Mouse (Mus musculus) embryo, embryonic 11.5 days (tissue): ENCODE data around the gene Ube2g2.
"Not testable (repeated sequence)": the region's sequence is repeated elsewhere in the genome, so short reads cannot be mapped to it uniquely, and the experiment has no call there.

Experiments used
- DNase-seq: peaks from one replicate; pipeline ENCODE4 v3.0.0-alpha.2; 2012; ENCODE audit warnings: low read depth, low spot score

The Ube2g2 gene

DNA sequence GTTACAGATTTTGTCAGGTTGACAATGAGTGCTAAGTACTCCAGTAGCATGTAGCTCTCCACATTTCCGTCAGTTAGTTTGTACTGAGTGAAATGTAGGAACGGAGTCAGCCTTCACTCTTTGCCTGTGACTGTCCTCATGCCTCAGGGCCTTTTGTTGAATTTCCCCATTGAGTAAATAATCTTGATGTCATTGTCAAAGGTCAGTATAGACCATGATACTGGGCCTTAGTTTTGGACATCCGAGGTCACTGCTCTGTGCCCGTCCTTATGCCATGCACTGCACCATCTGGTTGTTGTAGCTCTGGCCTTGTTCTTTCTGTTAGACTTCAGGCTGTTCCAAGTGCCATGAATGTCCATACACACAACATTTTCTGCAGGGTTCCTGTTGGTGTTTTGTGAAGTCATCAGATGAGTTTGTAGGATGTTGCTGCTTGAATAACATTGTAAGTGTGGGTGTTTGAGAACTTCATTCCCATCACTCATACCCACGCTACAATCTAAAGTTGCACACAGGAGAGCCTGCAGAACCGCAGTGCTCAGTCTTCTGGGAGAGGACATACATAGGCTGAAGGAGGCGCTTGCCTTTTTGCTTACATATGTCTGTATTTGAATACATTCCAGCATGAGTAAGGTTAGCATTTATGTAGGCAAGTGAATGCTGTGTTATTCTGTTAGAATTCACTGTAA, 14.3 kb downstream of the Ube2g2 start:
- DNase-seq, result no peak

GRCm38 (mm10) chr10:77638956-77639355, 16.9 kb downstream of the Ube2g2 start:
- no peak for DNase-seq

DNA sequence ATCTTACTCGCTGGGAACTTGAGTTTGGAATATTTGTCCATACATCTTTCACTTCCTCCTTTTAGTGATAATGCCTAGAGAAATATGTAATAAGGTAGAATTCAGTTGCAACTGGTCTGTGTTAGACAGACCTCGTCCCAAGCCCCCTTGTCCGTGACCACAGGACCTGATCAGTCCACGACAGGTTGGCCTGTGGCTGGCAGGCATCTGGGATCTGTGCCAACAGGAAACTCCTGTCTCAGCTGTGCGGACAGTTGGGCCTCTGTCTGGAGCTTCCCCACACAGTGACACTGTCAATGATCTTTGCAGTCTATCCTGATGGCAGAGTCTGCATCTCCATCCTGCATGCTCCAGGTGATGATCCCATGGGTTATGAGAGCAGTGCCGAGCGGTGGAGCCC, 21.1 kb downstream of the Ube2g2 start:
- DNase-seq, result no peak

DNA sequence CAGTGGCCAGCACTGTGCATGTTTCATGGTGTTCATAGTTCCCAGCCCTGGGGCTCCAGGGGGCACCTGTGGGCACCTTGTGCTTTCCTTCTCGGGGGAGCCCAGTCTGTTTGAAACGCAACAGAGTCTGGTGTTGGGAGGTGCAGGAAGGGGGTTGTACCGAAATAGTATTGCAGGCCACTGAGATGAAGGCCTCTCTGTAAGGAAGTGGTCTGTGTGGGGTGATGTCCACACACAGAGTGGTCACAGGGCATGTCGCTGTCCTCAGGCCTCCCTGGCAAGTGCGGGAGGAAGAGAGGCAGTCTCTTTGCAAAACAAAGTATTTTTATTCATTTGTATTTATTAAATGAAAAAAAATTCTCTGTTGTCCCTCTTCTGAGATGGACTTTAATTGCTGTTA, 23.5 kb downstream of the Ube2g2 start:
- no peak for DNase-seq

DNA sequence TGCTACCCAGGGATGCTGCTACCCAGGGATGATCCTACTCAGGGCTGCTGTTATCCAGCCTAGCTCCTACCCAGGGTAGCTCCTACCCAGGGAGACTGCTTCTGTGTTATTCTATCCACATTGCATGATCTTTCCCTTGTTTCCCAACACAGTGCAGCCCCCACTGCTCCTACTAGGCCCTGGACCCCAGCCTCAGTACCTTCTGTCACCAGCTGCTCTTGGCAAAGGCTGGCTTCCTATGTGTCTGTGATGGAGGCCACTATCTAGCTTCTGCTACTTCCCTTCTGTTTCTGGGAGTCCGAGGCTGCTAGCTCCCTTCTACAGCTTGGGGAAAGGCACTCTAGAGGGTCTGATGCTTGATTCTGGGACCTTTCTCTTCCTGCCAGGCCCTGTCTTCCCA, 25.4 kb downstream of the Ube2g2 start:
- DNase-seq, result no peak

GRCm38 (mm10) chr10:77647901-77648300, 25.8 kb downstream of the Ube2g2 start:
- DNase-seq, result no peak

- no peak for DNase-seq
Observed at GRCm38 (mm10) chr10:77652046-77652445, 30.0 kb downstream of the Ube2g2 start.

- no peak for DNase-seq
Observed at GRCm38 (mm10) chr10:77658286-77658994, 36.4 kb downstream of the Ube2g2 start.

DNA sequence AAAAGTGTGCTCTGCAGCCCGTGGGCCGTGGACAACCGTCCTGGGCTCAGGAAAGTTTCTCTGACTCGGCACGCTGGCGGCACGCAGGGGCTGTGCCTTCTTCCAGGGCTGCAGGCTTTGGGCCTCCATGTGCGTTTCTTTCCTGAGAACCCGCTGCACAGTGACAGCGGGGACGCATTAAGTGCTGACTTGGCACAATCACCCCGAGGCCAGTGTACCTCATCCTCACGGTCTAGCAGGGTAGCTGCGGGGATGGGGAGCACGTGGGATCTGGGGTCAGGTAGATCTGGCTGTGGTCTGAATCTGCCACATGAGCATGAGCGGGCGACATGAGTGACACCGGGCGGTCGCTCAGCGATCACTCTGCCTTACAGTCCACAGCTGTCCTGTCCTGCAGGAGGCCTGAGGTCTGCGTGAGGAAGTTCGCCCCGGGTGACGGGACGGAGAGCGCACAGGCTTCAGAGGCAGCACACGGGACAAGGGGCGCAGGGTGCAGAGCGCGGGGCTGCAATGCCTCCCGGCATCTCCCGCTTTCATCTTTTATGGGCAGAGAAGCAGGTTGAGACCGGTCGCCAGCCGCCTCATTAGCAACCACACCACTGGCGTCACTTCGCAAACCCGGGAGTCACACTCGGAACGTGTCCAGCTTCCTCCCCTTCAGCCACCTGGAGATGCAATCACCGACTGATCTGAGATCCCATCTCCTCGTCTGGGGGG, 42.0 kb downstream of the Ube2g2 start:
- no peak for DNase-seq

GRCm38 (mm10) chr10:77666342-77666741, 44.3 kb downstream of the Ube2g2 start:
- no peak for DNase-seq

GRCm38 (mm10) chr10:77667402-77667801, 45.3 kb downstream of the Ube2g2 start:
- no peak for DNase-seq

DNA sequence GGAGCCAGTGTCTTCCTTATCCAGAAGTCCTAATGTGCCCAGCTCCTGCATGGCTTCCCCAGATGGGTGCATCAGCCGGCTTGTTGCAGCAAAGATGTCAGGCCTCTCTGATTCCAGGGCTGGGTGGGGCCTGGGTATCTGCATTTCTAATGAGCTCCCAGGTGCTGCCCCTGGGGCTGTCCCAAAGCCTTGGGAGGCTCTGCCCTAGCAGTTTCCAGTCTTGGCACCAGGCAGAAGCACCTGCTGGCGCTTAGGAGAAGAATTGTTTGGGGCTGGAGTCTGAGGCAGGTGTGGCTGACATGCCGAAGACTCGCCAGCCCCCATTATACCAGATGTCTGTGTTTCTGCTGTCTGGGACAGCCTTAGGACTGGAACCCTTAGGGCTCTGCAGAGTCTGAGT, 48.6 kb downstream of the Ube2g2 start:
- DNase-seq, result no peak

- DNase-seq, result no peak
Observed at GRCm38 (mm10) chr10:77671519-77671918, 49.4 kb downstream of the Ube2g2 start.

DNA sequence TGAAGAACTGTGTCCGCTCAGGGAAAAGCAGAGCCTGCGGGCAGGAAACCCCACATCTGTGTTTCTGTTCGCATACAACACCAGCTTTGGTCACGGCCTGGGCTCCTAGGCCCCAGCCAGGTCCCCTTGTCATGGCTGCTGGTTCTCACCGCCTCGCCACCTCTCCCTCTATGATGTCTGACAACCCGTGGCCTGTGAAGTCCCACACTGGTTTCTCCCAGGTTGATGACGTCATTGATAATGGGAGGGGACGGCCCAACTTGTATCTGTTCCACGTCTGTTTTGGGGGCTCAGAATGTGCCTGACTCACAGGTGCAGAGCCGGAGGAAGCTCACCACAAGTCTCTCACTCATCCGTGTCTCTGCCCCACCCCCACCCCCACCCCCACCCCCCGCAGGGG, 51.7 kb downstream of the Ube2g2 start:
- no peak for DNase-seq

DNA sequence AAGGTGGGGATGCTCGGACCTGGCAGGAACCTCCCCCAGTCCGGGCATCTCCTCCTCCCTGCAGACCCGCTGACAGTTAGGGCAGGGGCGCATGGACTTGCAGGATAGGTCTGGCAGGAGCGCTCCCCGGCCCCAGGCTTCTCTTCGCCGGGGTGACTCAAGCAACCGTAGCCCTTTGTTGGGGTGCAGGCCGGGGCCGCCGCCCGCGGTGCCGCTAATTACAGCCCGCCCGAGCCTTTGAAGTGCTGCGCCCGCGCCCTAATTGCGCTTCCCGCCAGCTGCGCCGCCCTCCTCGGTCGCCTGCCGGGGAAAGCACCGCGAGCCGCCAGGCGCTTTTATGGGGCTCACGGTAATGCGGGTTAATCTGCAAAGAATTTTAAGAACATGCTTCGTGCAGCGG, 55.5 kb downstream of the Ube2g2 start:
- no peak for DNase-seq

DNA sequence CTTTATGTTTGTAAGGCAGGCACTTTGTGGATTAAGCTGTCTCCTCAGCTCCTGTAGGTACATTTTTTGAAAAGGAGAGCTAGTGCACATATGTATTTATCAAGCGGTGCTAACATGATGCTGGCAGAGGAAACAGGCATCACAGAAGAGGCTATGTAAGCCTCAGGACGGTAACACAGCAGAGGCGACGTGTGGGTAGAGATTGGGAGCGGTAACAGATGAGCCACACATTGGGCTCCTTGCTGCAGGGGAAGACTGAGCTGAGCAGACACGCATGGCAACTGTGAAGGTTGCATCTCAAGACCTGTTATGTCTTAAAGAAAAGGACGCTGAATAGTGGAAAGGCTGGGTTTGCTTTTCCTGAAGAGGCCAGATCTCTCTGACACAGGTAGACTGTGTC, 60.9 kb downstream of the Ube2g2 start:
- no peak for DNase-seq

DNA sequence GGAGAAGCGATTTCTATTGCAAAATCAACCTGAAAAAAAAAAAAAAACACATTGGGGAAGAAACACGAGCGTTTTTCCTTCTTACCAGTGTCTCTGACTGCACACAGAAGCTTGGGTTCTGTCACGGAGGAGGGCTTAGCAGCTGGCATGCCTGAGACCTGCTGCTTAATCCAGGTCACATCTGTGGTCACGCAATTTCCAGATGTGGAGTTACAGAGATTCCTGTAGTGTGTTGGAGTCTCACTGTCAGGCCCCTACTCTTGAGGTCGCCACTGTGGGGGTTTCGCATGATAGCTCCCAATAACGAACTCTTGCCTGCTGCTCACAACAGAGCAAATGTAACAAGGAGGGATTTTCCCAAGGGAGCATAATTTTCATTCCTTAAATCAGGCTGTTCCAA, 62.1 kb downstream of the Ube2g2 start:
- no peak for DNase-seq

- no peak for DNase-seq
Observed at GRCm38 (mm10) chr10:77685895-77686664, 64.0 kb downstream of the Ube2g2 start, which contains the start of gene Tspear. TSS of gene Tspear (plus strand) at chr10:77686569.

DNA sequence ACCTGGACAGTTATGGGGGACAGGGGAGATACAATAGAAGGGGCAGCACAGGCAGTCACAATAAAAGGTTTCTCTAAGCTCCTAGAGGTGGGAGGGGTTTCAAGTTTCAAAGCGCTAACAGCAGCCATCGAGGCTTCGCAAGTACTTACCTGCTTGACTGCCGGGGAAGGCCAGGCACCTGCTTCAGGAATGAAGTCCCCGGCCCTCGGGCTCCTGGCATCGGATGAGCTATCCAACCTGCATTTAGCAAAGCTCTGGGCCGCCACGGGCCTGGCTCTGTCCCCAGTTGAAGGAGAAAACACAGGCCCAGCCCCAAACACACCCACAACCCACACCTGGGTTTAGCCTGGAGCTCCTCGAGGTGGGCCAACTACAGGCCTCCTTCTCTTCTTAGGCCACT, 64.9 kb downstream of the Ube2g2 start:
- no peak for DNase-seq

GRCm38 (mm10) chr10:77690356-77690807, 68.3 kb downstream of the Ube2g2 start, which contains the start of gene Gm19402:
TSS of gene Gm19402 (minus strand) at chr10:77690757.
- DNase-seq, result not testable (repeated sequence)
